Comparison of ENCODE assay signal across 9 mouse cellular contexts in genomic region chr16:38636682-38637081, GRCm38 (mm10).
DNase-seq lines count a peak whose midpoint lies in the region; ATAC-seq and TF ChIP-seq lines count a peak whose summit lies in the region.
"Had no signal": no experiment of that assay in that cellular context is flagged by ENCODE, and none has a peak within 500 bp of the region (broad histone marks: within the 10 kb centered on the region; RNA-seq: fewer than 3 reads in every experiment).

No protein-coding gene starts in this region.

- no peak for TF ChIP-seq CTCF in lung, adult 2 months (IDR thresholded peaks at IDR 0.05; ENCODE audit: insufficient read depth, low read length)

- no peak for TF ChIP-seq POLR2A in lung, adult 2 months (IDR thresholded peaks at IDR 0.05; ENCODE audit: borderline replicate concordance, extremely low read depth, low read depth, low read length)

- no peak overlapping the region for H3K4me3 ChIP-seq in lung, adult 2 months (replicated peaks; ENCODE audit: extremely low read depth, low read depth, low read length)
- H3K4me3 ChIP-seq: midbrain, embryonic 15.5 days had no signal

- ATAC-seq in granulocyte monocyte progenitor cell, adult 5-6 weeks (replicated peaks; ENCODE audit: poor library complexity, severe bottlenecking), result peak; percentile 87
- ATAC-seq: midbrain, embryonic 15.5 days had no signal

- DNase-seq in lung, adult 18-20 months, result peak; percentile 60 to 68
- DNase-seq in lung, adult 2 months, result no peak
- DNase-seq in T-cell, adult 2 months (ENCODE audit: low spot score), result peak; percentile 38
- peak; percentile 62 for DNase-seq in thymus, postnatal 0 days (ENCODE audit: low spot score)
- no peak for DNase-seq in right cerebral cortex, postnatal 14 days
- no peak for DNase-seq in left cerebral cortex, postnatal 14 days (ENCODE audit: low spot score in 2 of 2)
- DNase-seq: heart, postnatal 36 days had no signal

- WGBS in lung, adult 2 months, result 22% methylated on average over 9 of the region's 9 CpGs

- intact Hi-C loops in left cerebral cortex, postnatal 14 days (cut with DNase I), result loop anchor here (10.0 kb wide), 1 partner anchor 88 kb away; no protein-coding TSS in a partner anchor

- H3K4me1 ChIP-seq in lung, adult 2 months (ENCODE audit: control insufficient read depth, insufficient read depth, low read length), result peaks cover 17% of the 10 kb centered on the region; the same call in 1 of the 2 replicates
- H3K4me1 ChIP-seq: midbrain, embryonic 15.5 days had no signal

Comparison
In these comparisons a context has a peak if more than half of its experiments do, and no peak if none do; other contexts are left out.
1. DNase-seq: peak in lung, adult 18-20 months (2 of 2), T-cell, adult 2 months (single experiment) and thymus, postnatal 0 days (single experiment); none in lung, adult 2 months (single experiment), right cerebral cortex, postnatal 14 days (single experiment) and left cerebral cortex, postnatal 14 days (0 of 2).